Mouse (Mus musculus) lung, postnatal 0 days (tissue): Measurements from ENCODE around the gene Arhgef25. TPM values are rescaled to one million over a fixed set of nuclear protein-coding genes. Genes with fewer than 3 reads are reported as not detected.

Experiments used
- ATAC-seq: fragments of 200-750 bp; cut with Nextera tagmentation; 2 replicates; pipeline ENCODE4 v1.8.0; 2017; ENCODE audit warnings: moderate library complexity
- DNase-seq: peaks from one replicate; pipeline ENCODE4 v3.0.0-alpha.2; 2016; ENCODE audit warnings: low spot score
- H3K27ac ChIP-seq: fragments of 300-500 bp; sonication (generic); 2 replicates; pipeline ENCODE4 v1.5.1; 2014; ENCODE audit warnings: antibody characterized with exemption, mild to moderate bottlenecking, low read length, mixed read lengths
- H3K27me3 ChIP-seq: fragments of 300-500 bp; sonication (generic); replicated peaks from 2 replicates; pipeline ENCODE4 v1.6.1; 2014; ENCODE audit warnings: low read length, mixed read lengths; ENCODE audit not compliant: insufficient read depth
- H3K36me3 ChIP-seq: fragments of 300-500 bp; sonication (generic); 2 replicates; pipeline ENCODE4 v1.6.1; 2014; ENCODE audit warnings: low read length, mixed read lengths; ENCODE audit not compliant: insufficient read depth
- H3K4me1 ChIP-seq: fragments of 300-500 bp; sonication (generic); 2 replicates; pipeline ENCODE4 v1.6.1; 2014; ENCODE audit warnings: antibody characterized with exemption, low read depth, low read length, mixed read lengths; ENCODE audit not compliant: insufficient read depth
- H3K4me2 ChIP-seq: fragments of 300-500 bp; sonication (generic); replicated peaks from 2 replicates; pipeline ENCODE4 v1.6.1; 2014; ENCODE audit warnings: low read depth, mild to moderate bottlenecking, low read length, moderate library complexity, mixed read lengths
- H3K4me3 ChIP-seq: fragments of 300-500 bp; sonication (generic); 2 replicates; pipeline ENCODE4 v1.5.1; 2014; ENCODE audit warnings: low read depth, low read length
- H3K9ac ChIP-seq: fragments of 300-500 bp; sonication (generic); replicated peaks from 2 replicates; pipeline ENCODE4 v1.6.1; 2014; ENCODE audit warnings: low read depth, mild to moderate bottlenecking
- H3K9me3 ChIP-seq: fragments of 300-500 bp; sonication (generic); 2 replicates; pipeline ENCODE4 v1.6.1; 2016; ENCODE audit warnings: low read length, mixed read lengths
- CTCF ChIP-seq: IDR thresholded peaks from 2 replicates; pipeline ENCODE4 v1.5.1; 2016; ENCODE audit warnings: antibody characterized with exemption, mild to moderate bottlenecking
- EP300 ChIP-seq: IDR thresholded peaks from 2 replicates; pipeline ENCODE4 v1.6.1; 2016; ENCODE audit warnings: antibody characterized with exemption, mild to moderate bottlenecking, control low read depth
- WGBS: fragments of 180-500 bp; shearing (Covaris S2); extraction: QIAGEN DNeasy Blood & Tissue Kit; methylation state at CpG from one replicate; pipeline ENCODE4 v1.1.7; 2014; 5-methylcytosine and 5-hydroxymethylcytosine counted together
- polyA plus RNA-seq: library from polyadenylated mRNA; unstranded; fragments of >200 nt; fragmentation: Nextera tagmentation; extraction: Ambion mirVana; gene quantifications from 2 replicates; pipeline ENCODE4 v1.2.1, GENCODE M21; 2015

Gene Arhgef25
- polyA plus RNA-seq, 1 experiment from 2014 or later: 27.9 TPM

DNA sequence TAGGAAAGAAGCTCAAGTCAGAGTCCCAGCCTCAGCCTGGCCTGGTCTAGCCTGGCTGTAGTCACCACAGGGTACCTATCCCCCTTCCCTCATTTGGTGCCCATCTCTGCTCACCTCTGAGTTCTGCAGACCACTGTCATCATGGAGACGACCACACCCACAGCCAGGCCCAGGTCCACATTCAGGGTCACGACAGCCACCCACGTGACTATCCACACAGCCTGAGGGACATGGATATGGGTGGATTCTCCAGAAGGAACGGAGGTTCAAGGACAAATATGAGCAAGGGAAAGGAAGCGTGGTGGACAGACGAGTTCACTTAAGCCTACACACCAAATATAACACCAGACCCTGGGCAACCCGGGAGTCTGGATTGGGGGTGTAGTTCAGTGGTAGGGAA lies 15.7 kb downstream of the Arhgef25 start:
- ATAC-seq: no peak
- Histone ChIP-seq H3K36me3 (no peaks in the 10 kb centered on the region), H3K27me3 (peaks cover 55% of the 10 kb centered on the region), H3K4me2 (no peak overlapping the region), H3K9me3 (no peaks in the 10 kb centered on the region), H3K4me3 (no peak overlapping the region), H3K9ac (no peak overlapping the region), H3K4me1 (peaks cover 7% of the 10 kb centered on the region), H3K27ac (no peak overlapping the region)
- WGBS: 78% methylated on average over 7 of the region's 7 CpGs
- no peak for DNase-seq
- TF ChIP-seq EP300 (no peak), CTCF (no peak)

GRCm38 (mm10) chr10:127173148-127174065 lies 16.5 kb downstream of the Arhgef25 start:
- H3K4me2 ChIP-seq: no peak overlapping the region
- DNase-seq: no peak
- H3K9me3 ChIP-seq: no peaks in the 10 kb centered on the region
- H3K4me3 ChIP-seq: no peak overlapping the region
- no peak overlapping the region for H3K9ac ChIP-seq
- no peak overlapping the region for H3K27ac ChIP-seq
- peaks cover 7% of the 10 kb centered on the region for H3K4me1 ChIP-seq
- H3K36me3 ChIP-seq: no peaks in the 10 kb centered on the region
- WGBS: 76% methylated on average over 16 of the region's 16 CpGs
- H3K27me3 ChIP-seq: peaks cover 50% of the 10 kb centered on the region
- TF ChIP-seq EP300 (no peak), CTCF (no peak)
- ATAC-seq: no peak

- TF ChIP-seq CTCF: no peak
- TF ChIP-seq EP300: no peak
- WGBS: 77% methylated on average over 15 of the region's 15 CpGs
- Histone ChIP-seq H3K9me3 (no peaks in the 10 kb centered on the region), H3K27me3 (peaks cover 45% of the 10 kb centered on the region), H3K27ac (no peak overlapping the region), H3K36me3 (no peaks in the 10 kb centered on the region), H3K4me2 (no peak overlapping the region), H3K4me3 (no peak overlapping the region), H3K4me1 (peaks cover 7% of the 10 kb centered on the region), H3K9ac (no peak overlapping the region)
- ATAC-seq (no peak), DNase-seq (no peak)
Observed at GRCm38 (mm10) chr10:127171631-127172200, 18.2 kb downstream of the Arhgef25 start.

GRCm38 (mm10) chr10:127170837-127171272 lies 19.0 kb downstream of the Arhgef25 start:
- WGBS: 1% methylated on average over 25 of the region's 29 CpGs
- H3K9me3 ChIP-seq: no peaks in the 10 kb centered on the region
- peak; percentile 77 for ATAC-seq
- no peak for TF ChIP-seq EP300
- TF ChIP-seq CTCF: peak; percentile 87
- H3K4me2 ChIP-seq: peak overlapping the region; percentile 50
- peak overlapping the region; percentile 26 for H3K4me3 ChIP-seq
- H3K27me3 ChIP-seq: peaks cover 45% of the 10 kb centered on the region
- H3K27ac ChIP-seq: no peak overlapping the region
- peaks cover 12% of the 10 kb centered on the region for H3K4me1 ChIP-seq
- H3K36me3 ChIP-seq: no peaks in the 10 kb centered on the region
- H3K9ac ChIP-seq: no peak overlapping the region
- DNase-seq: peak; percentile 75

DNA sequence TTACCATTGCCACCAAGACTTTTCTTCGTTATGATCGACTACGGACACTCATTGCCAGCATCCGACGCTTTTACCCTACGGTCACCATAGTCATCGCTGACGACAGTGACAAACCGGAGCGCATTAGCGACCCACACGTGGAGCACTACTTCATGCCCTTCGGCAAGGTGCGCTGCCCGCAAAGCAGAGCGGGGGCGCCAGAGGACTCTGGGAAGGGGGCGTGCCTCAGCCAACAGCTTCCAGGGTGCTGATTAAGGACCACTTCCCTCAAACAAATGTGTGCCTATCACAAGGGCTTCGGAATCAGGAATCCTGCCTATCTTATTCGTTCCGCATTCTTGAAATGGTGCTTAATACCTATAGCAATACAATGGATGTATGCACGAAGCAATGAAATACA lies 19.9 kb downstream of the Arhgef25 start:
- TF ChIP-seq EP300 (no peak), CTCF (peak; percentile 51)
- Histone ChIP-seq H3K27ac (no peak overlapping the region), H3K4me1 (peaks cover 16% of the 10 kb centered on the region), H3K9me3 (no peaks in the 10 kb centered on the region), H3K4me2 (no peak overlapping the region), H3K4me3 (peak overlapping the region; percentile 26; the same call in 1 of the 2 replicates), H3K27me3 (peaks cover 53% of the 10 kb centered on the region), H3K9ac (no peak overlapping the region), H3K36me3 (no peaks in the 10 kb centered on the region)
- DNase-seq (no peak), ATAC-seq (no peak)
- WGBS: 5% methylated on average over 22 of the region's 22 CpGs

DNA sequence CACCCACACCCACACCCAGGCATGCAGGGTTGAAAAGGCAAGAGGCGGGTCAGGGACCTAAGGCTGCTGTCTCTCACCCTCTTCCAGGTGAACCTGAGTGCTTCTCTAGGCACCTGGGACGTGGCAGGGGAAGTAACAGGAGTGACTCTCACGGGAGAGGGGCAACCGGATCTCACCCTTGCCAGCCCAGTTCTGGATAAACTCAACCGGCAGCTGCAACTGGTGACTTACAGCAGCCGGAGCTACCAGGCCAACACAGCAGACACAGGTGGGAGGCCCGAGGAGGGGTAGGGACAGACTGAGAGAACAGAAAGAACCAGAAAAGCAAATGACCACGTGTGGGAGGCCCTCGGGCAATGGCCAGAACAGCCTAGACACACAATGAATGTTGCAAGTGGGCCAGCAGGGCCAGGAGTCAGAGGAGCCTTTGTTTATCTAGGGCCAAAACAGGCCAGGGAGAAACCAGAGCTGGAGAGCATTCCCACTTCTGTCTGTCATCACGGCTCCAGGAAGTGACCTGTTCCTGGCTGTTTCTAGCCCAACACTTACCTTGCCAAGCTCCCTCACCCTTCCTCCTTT lies 22.2 kb downstream of the Arhgef25 start:
- ATAC-seq (peak; percentile 32), DNase-seq (peak; percentile 63)
- H3K27me3 ChIP-seq: peaks cover 53% of the 10 kb centered on the region
- TF ChIP-seq EP300: no peak
- no peak for TF ChIP-seq CTCF
- H3K36me3 ChIP-seq: no peaks in the 10 kb centered on the region
- H3K4me3 ChIP-seq: no peak overlapping the region
- no peak overlapping the region for H3K4me2 ChIP-seq
- no peak overlapping the region for H3K27ac ChIP-seq
- H3K4me1 ChIP-seq: peaks cover 16% of the 10 kb centered on the region
- WGBS: 20% methylated on average over 10 of the region's 10 CpGs
- H3K9ac ChIP-seq: no peak overlapping the region
- no peaks in the 10 kb centered on the region for H3K9me3 ChIP-seq
